Mouse (Mus musculus): ENCODE results near the gene Prr22. TPM values are rescaled to one million over a fixed set of nuclear protein-coding genes. Genes with fewer than 3 reads are reported as not detected.

Gene Prr22
- polyA plus RNA-seq, 1 experiment from 2014 or later, result 0.49 TPM

Other genes starting within 250 kb of the Prr22 start
- 1.0 and 1.1 TPM in 2 replicates for gene Gm20219, start 215.9 kb upstream of the Prr22 start, polyA plus RNA-seq (2014; fragmentation: Nextera tagmentation; extraction: Ambion mirVana)
- 47.6 and 56.1 TPM in 2 replicates for gene Safb2, start 185.7 kb upstream of the Prr22 start, polyA plus RNA-seq (2014; fragmentation: Nextera tagmentation; extraction: Ambion mirVana)
- 93.7 and 105 TPM in 2 replicates for gene Safb, start 185.4 kb upstream of the Prr22 start, polyA plus RNA-seq (2014; fragmentation: Nextera tagmentation; extraction: Ambion mirVana)
- gene 2410015M20Rik, start 160.5 kb upstream of the Prr22 start, polyA plus RNA-seq (2014; fragmentation: Nextera tagmentation; extraction: Ambion mirVana), result 184 and 192 TPM in 2 replicates
- 1,258 and 1,259 TPM in 2 replicates for gene Rpl36, start 156.8 kb upstream of the Prr22 start, polyA plus RNA-seq (2014; fragmentation: Nextera tagmentation; extraction: Ambion mirVana)
- gene Lonp1, start 143.4 kb upstream of the Prr22 start, polyA plus RNA-seq (2014; fragmentation: Nextera tagmentation; extraction: Ambion mirVana), result 43.7 and 45.4 TPM in 2 replicates
- 0.56 and 0.86 TPM in 2 replicates for gene Catsperd, start 142.1 kb upstream of the Prr22 start, polyA plus RNA-seq (2014; fragmentation: Nextera tagmentation; extraction: Ambion mirVana)
- gene Ranbp3, start 97.0 kb upstream of the Prr22 start, polyA plus RNA-seq (2014; fragmentation: Nextera tagmentation; extraction: Ambion mirVana), result 94.2 and 104 TPM in 2 replicates
- 363 and 381 TPM in 2 replicates for gene Ndufa11, start 52.5 kb upstream of the Prr22 start, polyA plus RNA-seq (2014; fragmentation: Nextera tagmentation; extraction: Ambion mirVana)
- gene Vmac, start 52.2 kb upstream of the Prr22 start, polyA plus RNA-seq (2014; fragmentation: Nextera tagmentation; extraction: Ambion mirVana), result 15.6 and 18.1 TPM in 2 replicates
- 4.4 and 4.6 TPM in 2 replicates for gene Nrtn, start 12.7 kb upstream of the Prr22 start, polyA plus RNA-seq (2014; fragmentation: Nextera tagmentation; extraction: Ambion mirVana)
- 30.3 and 35.4 TPM in 2 replicates for gene Dus3l, start 5.5 kb upstream of the Prr22 start, polyA plus RNA-seq (2014; fragmentation: Nextera tagmentation; extraction: Ambion mirVana)
- 6.4 and 6.7 TPM in 2 replicates for gene Rfx2, start 60.8 kb downstream of the Prr22 start, polyA plus RNA-seq (2014; fragmentation: Nextera tagmentation; extraction: Ambion mirVana)
- gene Acsbg2, start 104.2 kb downstream of the Prr22 start, polyA plus RNA-seq (2014; fragmentation: Nextera tagmentation; extraction: Ambion mirVana), result not detected in 2 replicates
- 0.25 and 0.26 TPM in 2 replicates for gene 1700061G19Rik, start 105.2 kb downstream of the Prr22 start, polyA plus RNA-seq (2014; fragmentation: Nextera tagmentation; extraction: Ambion mirVana)
- 26.0 and 32.2 TPM in 2 replicates for gene Mllt1, start 165.2 kb downstream of the Prr22 start, polyA plus RNA-seq (2014; fragmentation: Nextera tagmentation; extraction: Ambion mirVana)
- gene Acer1, start 211.9 kb downstream of the Prr22 start, polyA plus RNA-seq (2014; fragmentation: Nextera tagmentation; extraction: Ambion mirVana), result not detected in 2 replicates
- gene Clpp, start 220.1 kb downstream of the Prr22 start, polyA plus RNA-seq (2014; fragmentation: Nextera tagmentation; extraction: Ambion mirVana), result 146 and 152 TPM in 2 replicates
- 32.4 and 33.0 TPM in 2 replicates for gene Alkbh7, start 227.1 kb downstream of the Prr22 start, polyA plus RNA-seq (2014; fragmentation: Nextera tagmentation; extraction: Ambion mirVana)
- gene Pspn, start 229.8 kb downstream of the Prr22 start, polyA plus RNA-seq (2014; fragmentation: Nextera tagmentation; extraction: Ambion mirVana), result 0.36 TPM in 1 of 2 replicates, not detected in the other
- gene Gtf2f1, start 241.0 kb downstream of the Prr22 start, polyA plus RNA-seq (2014; fragmentation: Nextera tagmentation; extraction: Ambion mirVana), result 65.6 and 76.7 TPM in 2 replicates
- 0.33 TPM in 1 of 2 replicates, not detected in the other for gene Gm17949, start 241.2 kb downstream of the Prr22 start, polyA plus RNA-seq (2014; fragmentation: Nextera tagmentation; extraction: Ambion mirVana)